Mouse (Mus musculus): ENCODE measurements around the gene Mpg. TPM values are rescaled to one million over a fixed set of nuclear protein-coding genes. Genes with fewer than 3 reads are reported as not detected.

The Mpg gene
- polyA plus RNA-seq (2012; ENCODE audit: insufficient read depth, insufficient read length, low replicate concordance, missing spikeins): not detected in 2 replicates

DNA sequence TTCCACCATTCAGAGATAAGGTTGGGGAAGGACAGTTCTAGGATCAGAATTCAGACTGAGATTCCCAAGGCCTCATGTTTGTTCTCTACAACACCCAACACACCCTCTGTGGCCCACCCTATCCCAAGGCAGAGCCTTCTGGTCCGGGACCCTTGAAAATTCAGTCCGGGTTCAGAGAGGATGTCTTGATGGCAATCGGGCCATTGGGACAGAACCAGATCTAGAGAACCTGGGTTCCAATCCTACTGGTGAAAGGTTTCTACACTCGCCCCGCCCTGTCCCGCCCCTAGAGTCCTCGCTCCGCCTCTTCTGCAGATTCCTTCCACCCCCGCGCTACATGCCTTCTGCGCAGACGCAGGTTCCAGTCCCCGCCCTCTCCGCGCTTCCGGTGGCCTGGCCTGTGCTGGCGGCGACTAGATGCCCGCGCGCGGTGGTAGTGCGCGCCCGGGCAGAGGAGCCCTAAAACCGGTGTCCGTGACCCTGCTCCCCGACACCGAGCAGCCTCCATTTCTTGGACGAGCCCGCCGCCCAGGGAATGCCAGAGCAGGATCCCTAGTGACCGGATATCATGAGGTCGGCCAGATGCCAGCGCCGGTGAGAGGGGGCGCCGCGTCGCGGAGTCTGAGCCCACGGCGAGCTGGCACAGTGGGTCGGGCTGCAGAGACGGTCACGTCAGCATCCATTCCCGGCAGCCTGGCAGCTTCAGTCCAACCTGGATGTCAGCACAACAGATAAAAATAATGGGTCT, at the start of gene Mpg:
Gene Mpg (plus strand): TSS at position 382 of the 748 bp plus-strand sequence.
- TF ChIP-seq POLR2A (IDR thresholded peaks at IDR 0.05; ENCODE audit: insufficient read depth, low read depth, low read length) (peak; percentile 98), CTCF (IDR thresholded peaks at IDR 0.05; ENCODE audit: insufficient read depth, low read depth, low read length) (no peak)
- 4% methylated on average over 47 of the region's 47 CpGs for WGBS

DNA sequence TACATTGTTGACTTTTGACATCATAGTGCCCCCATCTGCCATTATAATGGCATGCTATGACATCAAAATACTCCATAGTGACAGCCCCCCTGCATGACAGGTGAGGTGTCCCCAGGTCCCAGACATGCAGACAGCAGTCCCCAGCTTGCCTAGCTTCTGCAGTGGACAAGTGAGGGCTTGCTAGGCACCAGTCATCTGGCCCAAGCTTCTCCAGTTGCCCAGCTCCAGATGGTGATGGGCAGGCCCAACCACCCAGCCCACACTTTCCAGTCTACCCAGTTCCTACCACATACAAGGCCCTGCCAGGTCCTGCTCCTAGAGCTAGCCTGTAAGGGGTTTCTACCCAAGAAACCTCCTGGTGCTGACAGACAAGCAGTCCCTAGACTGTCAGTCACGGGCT, 47.8 kb upstream of the Mpg start:
- WGBS: 90% methylated on average over 1 of the region's 1 CpGs
- H3K27ac ChIP-seq (ENCODE audit: insufficient read depth, low read depth, low read length): no peak overlapping the region
- no peak overlapping the region for H3K4me3 ChIP-seq (ENCODE audit: insufficient read depth, low read depth, low read length)
- TF ChIP-seq POLR2A (IDR thresholded peaks at IDR 0.05; ENCODE audit: insufficient read depth, low read depth, low read length) (no peak), CTCF (IDR thresholded peaks at IDR 0.05; ENCODE audit: insufficient read depth, low read depth, low read length) (no peak)
- H3K4me1 ChIP-seq (ENCODE audit: control insufficient read depth, insufficient read depth, low read length): no peaks in the 10 kb centered on the region

More for the DNA sequence above, at the start of gene Mpg:
- H3K27ac ChIP-seq (ENCODE audit: insufficient read depth, low read depth, low read length): peak within 1 kb of the TSS; percentile 74
- peak within 1 kb of the TSS; percentile 81 for H3K4me3 ChIP-seq (ENCODE audit: insufficient read depth, low read depth, low read length)
- peaks cover 26% of the 10 kb centered on the region for H3K4me1 ChIP-seq (ENCODE audit: control insufficient read depth, insufficient read depth, low read length)

GRCm38 (mm10) chr11:32181246-32181645, 45.1 kb upstream of the Mpg start:
- H3K4me3 ChIP-seq (ENCODE audit: insufficient read depth, low read depth, low read length): no peak overlapping the region
- 93% methylated on average over 4 of the region's 4 CpGs for WGBS
- H3K27ac ChIP-seq (ENCODE audit: insufficient read depth, low read depth, low read length): no peak overlapping the region
- H3K4me1 ChIP-seq (ENCODE audit: control insufficient read depth, insufficient read depth, low read length): no peaks in the 10 kb centered on the region
- no peak for TF ChIP-seq CTCF (IDR thresholded peaks at IDR 0.05; ENCODE audit: insufficient read depth, low read depth, low read length)
- no peak for TF ChIP-seq POLR2A (IDR thresholded peaks at IDR 0.05; ENCODE audit: insufficient read depth, low read depth, low read length)

DNA sequence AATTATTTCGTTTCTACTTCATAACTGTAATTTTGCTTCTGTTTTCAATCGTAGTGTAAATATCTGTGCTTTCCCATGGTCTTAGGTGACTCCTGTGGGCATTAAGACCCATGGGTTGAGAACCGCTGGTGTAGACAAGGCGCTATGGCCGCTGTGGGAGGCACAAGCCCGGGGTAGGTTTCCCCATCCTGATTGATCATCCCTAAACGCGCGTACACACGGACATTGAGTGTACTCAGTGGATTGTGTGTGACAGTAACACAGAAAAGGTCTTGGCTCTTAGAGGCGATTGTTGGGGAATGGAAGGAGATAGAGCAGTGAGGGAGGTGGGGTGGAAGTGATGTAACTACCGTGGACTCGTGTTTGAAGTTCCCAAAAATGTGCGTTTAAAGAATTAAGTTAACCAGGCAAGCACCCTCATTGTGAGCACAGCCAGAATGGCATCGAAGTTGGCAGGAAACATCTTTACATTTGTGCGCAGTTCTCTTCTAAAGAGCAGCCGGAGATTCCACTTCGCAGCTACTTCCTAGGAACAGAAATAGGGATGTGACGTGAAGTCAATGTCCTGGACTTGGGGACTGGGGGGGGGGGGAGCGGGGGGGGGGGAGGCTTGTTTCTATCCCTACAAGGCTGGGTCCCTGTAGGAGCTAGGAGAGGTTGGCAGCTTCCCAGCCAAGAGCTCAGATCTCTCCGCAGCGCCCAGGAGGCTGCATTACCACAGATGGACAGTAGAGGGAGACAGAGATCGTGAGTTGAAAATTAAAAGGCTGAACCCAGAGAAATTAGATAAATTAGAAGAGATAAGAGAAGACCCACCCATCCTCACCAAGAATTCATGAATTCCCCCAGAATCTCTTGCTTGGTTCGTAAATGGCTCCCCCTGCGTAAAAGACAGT, 44.1 kb upstream of the Mpg start:
- H3K4me3 ChIP-seq (ENCODE audit: insufficient read depth, low read depth, low read length): no peak overlapping the region
- no peak overlapping the region for H3K27ac ChIP-seq (ENCODE audit: insufficient read depth, low read depth, low read length)
- TF ChIP-seq CTCF (IDR thresholded peaks at IDR 0.05; ENCODE audit: insufficient read depth, low read depth, low read length): peak; percentile 52; the same call in 1 of the 2 replicates
- TF ChIP-seq POLR2A (IDR thresholded peaks at IDR 0.05; ENCODE audit: insufficient read depth, low read depth, low read length): no peak
- 40% methylated on average over 25 of the region's 25 CpGs for WGBS
- no peaks in the 10 kb centered on the region for H3K4me1 ChIP-seq (ENCODE audit: control insufficient read depth, insufficient read depth, low read length)

DNA sequence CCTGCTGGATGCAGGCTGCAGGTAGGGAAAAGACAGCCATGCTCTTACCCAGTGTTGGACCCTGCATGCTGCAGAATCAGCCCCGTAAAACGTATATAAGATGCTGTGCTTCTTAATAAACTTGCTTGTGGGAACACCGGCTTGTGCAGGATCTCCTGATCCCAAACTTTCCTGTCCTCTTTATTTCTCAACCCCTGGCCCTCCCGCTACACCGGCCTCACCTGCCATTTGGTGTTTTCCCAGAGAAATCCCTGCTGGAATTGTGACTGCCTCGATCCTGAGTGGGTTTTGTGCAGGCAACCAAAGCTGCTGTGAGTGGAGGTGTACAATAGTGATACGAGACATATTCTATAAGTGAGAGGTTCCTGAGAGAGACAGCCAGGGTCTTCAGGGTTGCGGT, 41.8 kb upstream of the Mpg start:
- Histone ChIP-seq H3K27ac (ENCODE audit: insufficient read depth, low read depth, low read length) (no peak overlapping the region), H3K4me3 (ENCODE audit: insufficient read depth, low read depth, low read length) (no peak overlapping the region), H3K4me1 (ENCODE audit: control insufficient read depth, insufficient read depth, low read length) (no peaks in the 10 kb centered on the region)
- TF ChIP-seq POLR2A (IDR thresholded peaks at IDR 0.05; ENCODE audit: insufficient read depth, low read depth, low read length) (no peak), CTCF (IDR thresholded peaks at IDR 0.05; ENCODE audit: insufficient read depth, low read depth, low read length) (no peak)
- WGBS: 93% methylated on average over 8 of the region's 8 CpGs

- WGBS: 67% methylated on average over 3 of the region's 3 CpGs
- Histone ChIP-seq H3K4me3 (ENCODE audit: insufficient read depth, low read depth, low read length) (no peak overlapping the region), H3K27ac (ENCODE audit: insufficient read depth, low read depth, low read length) (no peak overlapping the region), H3K4me1 (ENCODE audit: control insufficient read depth, insufficient read depth, low read length) (no peaks in the 10 kb centered on the region)
- TF ChIP-seq POLR2A (IDR thresholded peaks at IDR 0.05; ENCODE audit: insufficient read depth, low read depth, low read length): no peak
- TF ChIP-seq CTCF (IDR thresholded peaks at IDR 0.05; ENCODE audit: insufficient read depth, low read depth, low read length): no peak
Measured at GRCm38 (mm10) chr11:32186031-32186430, 40.3 kb upstream of the Mpg start.

- 94% methylated on average over 4 of the region's 4 CpGs for WGBS
- H3K4me1 ChIP-seq (ENCODE audit: control insufficient read depth, insufficient read depth, low read length): no peaks in the 10 kb centered on the region
- TF ChIP-seq POLR2A (IDR thresholded peaks at IDR 0.05; ENCODE audit: insufficient read depth, low read depth, low read length) (no peak), CTCF (IDR thresholded peaks at IDR 0.05; ENCODE audit: insufficient read depth, low read depth, low read length) (no peak)
- no peak overlapping the region for H3K4me3 ChIP-seq (ENCODE audit: insufficient read depth, low read depth, low read length)
- H3K27ac ChIP-seq (ENCODE audit: insufficient read depth, low read depth, low read length): no peak overlapping the region
Measured at GRCm38 (mm10) chr11:32187256-32187655, 39.0 kb upstream of the Mpg start.

DNA sequence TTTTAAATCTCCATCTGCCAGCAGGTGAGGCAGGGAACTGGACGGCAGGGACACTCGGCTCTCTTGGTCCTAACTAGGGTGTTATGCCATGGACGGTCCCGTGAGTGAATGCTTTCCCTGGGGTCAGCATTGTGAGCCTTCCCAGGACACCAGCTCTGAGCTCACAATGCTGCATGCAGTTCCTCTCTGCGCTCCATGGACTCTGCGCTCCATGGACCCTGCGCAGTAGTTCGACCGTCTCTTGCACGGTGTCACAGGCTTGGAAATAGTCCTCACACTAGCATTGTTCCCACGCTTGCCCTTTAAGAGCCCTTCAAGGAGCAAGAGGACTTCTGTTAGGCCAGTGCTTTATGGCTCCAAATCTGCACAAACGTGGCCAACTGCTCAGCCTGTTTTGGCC, 37.4 kb upstream of the Mpg start:
- WGBS: 89% methylated on average over 12 of the region's 12 CpGs
- Histone ChIP-seq H3K27ac (ENCODE audit: insufficient read depth, low read depth, low read length) (no peak overlapping the region), H3K4me3 (ENCODE audit: insufficient read depth, low read depth, low read length) (no peak overlapping the region), H3K4me1 (ENCODE audit: control insufficient read depth, insufficient read depth, low read length) (no peaks in the 10 kb centered on the region)
- TF ChIP-seq POLR2A (IDR thresholded peaks at IDR 0.05; ENCODE audit: insufficient read depth, low read depth, low read length): no peak
- no peak for TF ChIP-seq CTCF (IDR thresholded peaks at IDR 0.05; ENCODE audit: insufficient read depth, low read depth, low read length)

- TF ChIP-seq CTCF (IDR thresholded peaks at IDR 0.05; ENCODE audit: insufficient read depth, low read depth, low read length) (no peak), POLR2A (IDR thresholded peaks at IDR 0.05; ENCODE audit: insufficient read depth, low read depth, low read length) (no peak)
- Histone ChIP-seq H3K4me1 (ENCODE audit: control insufficient read depth, insufficient read depth, low read length) (no peaks in the 10 kb centered on the region), H3K27ac (ENCODE audit: insufficient read depth, low read depth, low read length) (no peak overlapping the region), H3K4me3 (ENCODE audit: insufficient read depth, low read depth, low read length) (no peak overlapping the region)
- WGBS: 74% methylated on average over 5 of the region's 5 CpGs
Measured at GRCm38 (mm10) chr11:32189434-32189833, 36.9 kb upstream of the Mpg start.
